Mouse (Mus musculus) CH12.LX (cell line): ENCODE data around the gene Bmi1. TPM values are rescaled to one million over a fixed set of nuclear protein-coding genes. Genes with fewer than 3 reads are reported as not detected.

Experiments used
- DNase-seq: peaks from one replicate; pipeline ENCODE4 v3.0.0-alpha.2; 2013; ENCODE audit errors: extremely low read depth
- H3K27ac ChIP-seq: 2 replicates; pipeline ENCODE4 v1.5.1; 2012; ENCODE audit warnings: low read depth, mild to moderate bottlenecking, control low read depth, moderate library complexity; ENCODE audit not compliant: insufficient read depth
- H3K27me3 ChIP-seq: replicated peaks from 2 replicates; pipeline ENCODE3; 2012; ENCODE audit warnings: inconsistent platforms
- H3K36me3 ChIP-seq, 2 experiments: replicated peaks in 1 of 2; 2 replicates each; pipeline versions ENCODE3 to v1.6.1; 2012; ENCODE audit warnings: inconsistent platforms in 1 of 2, low read length in 1 of 2, mild to moderate bottlenecking in 1 of 2, mixed read lengths in 1 of 2, moderate library complexity in 1 of 2; ENCODE audit not compliant: control insufficient read depth in 1 of 2, insufficient read depth in 1 of 2
- H3K4me1 ChIP-seq, 2 experiments: 2 replicates each; pipeline ENCODE4 v1.6.1; 2012; ENCODE audit warnings: inconsistent platforms in 1 of 2, moderate library complexity in 1 of 2; ENCODE audit not compliant: insufficient read depth in 2 of 2, control insufficient read depth in 1 of 2
- H3K4me2 ChIP-seq: 2 replicates; pipeline ENCODE4 v1.6.1; 2012; ENCODE audit warnings: low read depth, mild to moderate bottlenecking, control low read depth; ENCODE audit not compliant: poor library complexity, insufficient read depth, severe bottlenecking
- H3K4me3 ChIP-seq, 3 experiments: fragments of 150-350 bp in 1 of 3; sonication (generic) in 1 of 3; replicated peaks in 1 of 3; 2 replicates each; pipeline versions ENCODE3 to v1.5.1; 2011 to 2012; ENCODE audit warnings: low read depth in 2 of 3, low read length in 2 of 3, mild to moderate bottlenecking in 2 of 3, moderate library complexity in 2 of 3, control low read depth in 1 of 3, improper control_type of control experiment in 1 of 3, inconsistent platforms in 1 of 3, mixed read lengths in 1 of 3; ENCODE audit not compliant: poor library complexity in 1 of 3
- H3K79me2 ChIP-seq: replicated peaks from 2 replicates; pipeline ENCODE4 v1.6.1; 2012; ENCODE audit warnings: mild to moderate bottlenecking, moderate library complexity; ENCODE audit not compliant: control insufficient read depth, poor library complexity, insufficient read depth, severe bottlenecking; ENCODE audit errors: extremely low read depth
- H3K9ac ChIP-seq: 2 replicates; pipeline ENCODE4 v1.6.1; 2012; ENCODE audit warnings: low read depth, mild to moderate bottlenecking, control low read depth, moderate library complexity; ENCODE audit not compliant: insufficient read depth
- H3K9me3 ChIP-seq: replicated peaks from 2 replicates; pipeline ENCODE3; 2012; ENCODE audit warnings: low read length, inconsistent platforms, mixed read lengths
- CHD2 ChIP-seq: IDR thresholded peaks from 2 replicates; pipeline ENCODE4 v1.6.1; 2011; ENCODE audit warnings: low read length, improper control_type of control experiment
- E2F4 ChIP-seq: IDR thresholded peaks from 2 replicates; pipeline ENCODE4 v1.6.1; 2011; ENCODE audit warnings: low read depth, low read length, improper control_type of control experiment; ENCODE audit not compliant: insufficient replicate concordance
- ELF1 ChIP-seq: IDR thresholded peaks from 2 replicates; pipeline ENCODE4 v1.6.1; 2014; ENCODE audit warnings: low read depth, mild to moderate bottlenecking, inconsistent platforms, low read length, improper control_type of control experiment
- GABPA ChIP-seq: IDR thresholded peaks from 2 replicates; pipeline ENCODE4 v1.6.1; 2012; ENCODE audit warnings: low read depth, low read length, improper control_type of control experiment, inconsistent platforms; ENCODE audit not compliant: insufficient replicate concordance
- HCFC1 ChIP-seq: IDR thresholded peaks from 2 replicates; pipeline ENCODE4 v1.6.1; 2012; ENCODE audit warnings: low read depth, mild to moderate bottlenecking, inconsistent platforms, low read length, improper control_type of control experiment
- IRF4 ChIP-seq: IDR thresholded peaks from 2 replicates; pipeline ENCODE4 v1.6.1; 2014; ENCODE audit warnings: low read depth, mild to moderate bottlenecking, inconsistent platforms, low read length, improper control_type of control experiment
- MAZ ChIP-seq: IDR thresholded peaks from 2 replicates; pipeline ENCODE4 v1.6.1; 2012; ENCODE audit warnings: low read depth, mild to moderate bottlenecking, inconsistent platforms, low read length, improper control_type of control experiment, moderate library complexity
- MEF2A ChIP-seq: IDR thresholded peaks from 2 replicates; pipeline ENCODE4 v1.6.1; 2014; ENCODE audit warnings: low read depth, mild to moderate bottlenecking, inconsistent platforms, low read length, improper control_type of control experiment, borderline replicate concordance
- MXI1 ChIP-seq: IDR thresholded peaks from 2 replicates; pipeline ENCODE4 v1.6.1; 2011; ENCODE audit warnings: mild to moderate bottlenecking, low read depth, low read length, improper control_type of control experiment
- NRF1 ChIP-seq: IDR thresholded peaks from 2 replicates; pipeline ENCODE4 v1.6.1; 2014; ENCODE audit warnings: low read depth, mild to moderate bottlenecking, inconsistent platforms, low read length, improper control_type of control experiment, moderate library complexity
- POLR2AphosphoS2 ChIP-seq: IDR thresholded peaks from 2 replicates; pipeline ENCODE4 v1.6.1; 2011; ENCODE audit warnings: low read depth, low read length, improper control_type of control experiment
- SMC3 ChIP-seq: IDR thresholded peaks from 2 replicates; pipeline ENCODE4 v1.6.1; 2011; ENCODE audit warnings: low read depth, low read length, improper control_type of control experiment
- TBP ChIP-seq: conservative IDR thresholded peaks from 2 replicates; pipeline ENCODE4 v1.6.1; 2011; ENCODE audit warnings: low read depth, low read length, improper control_type of control experiment
- TCF12 ChIP-seq: IDR thresholded peaks from 2 replicates; pipeline ENCODE4 v1.6.1; 2014; ENCODE audit warnings: low read depth, mild to moderate bottlenecking, inconsistent platforms, low read length, improper control_type of control experiment
- UBTF ChIP-seq: IDR thresholded peaks from 2 replicates; pipeline ENCODE4 v1.6.1; 2012; ENCODE audit warnings: low read depth, mild to moderate bottlenecking, inconsistent platforms, low read length, improper control_type of control experiment, moderate library complexity
- USF1 ChIP-seq: IDR thresholded peaks from 2 replicates; pipeline ENCODE4 v1.6.1; 2014; ENCODE audit warnings: low read depth, mild to moderate bottlenecking, inconsistent platforms, low read length, improper control_type of control experiment
- USF2 ChIP-seq: conservative IDR thresholded peaks from 2 replicates; pipeline ENCODE4 v1.6.1; 2011; ENCODE audit warnings: low read depth, low read length, improper control_type of control experiment
- ZC3H11A ChIP-seq: IDR thresholded peaks from 2 replicates; pipeline ENCODE4 v1.6.1; 2012; ENCODE audit warnings: low read depth, mild to moderate bottlenecking, inconsistent platforms, low read length, improper control_type of control experiment
- dilution Hi-C: fragments of 300-500 bp; cut with MboI; formaldehyde crosslinking; loops from 2 replicates; pipeline ENCODE4 v1.14.3; 2020; ENCODE audit warnings: low sequenced_read_pairs; ENCODE audit not compliant: extremely low pct_unique_long_range_greater_than_20kb, extremely low pct_ligation_motif_present
- in situ Hi-C: fragments of 300-500 bp; cut with MboI; formaldehyde crosslinking; loops from 3 replicates; pipeline ENCODE4 v1.14.3; 2019; ENCODE audit warnings: low sequenced_read_pairs, low pct_ligation_motif_present, low pct_unique_long_range_greater_than_20kb, mixed read lengths
- polyA plus RNA-seq: library from polyadenylated mRNA; unstranded; fragments of >175 nt; gene quantifications from 2 replicates; pipeline ENCODE4 v1.2.1, GENCODE M21; 2012; ENCODE audit warnings: low read depth; ENCODE audit not compliant: insufficient read length
- total RNA-seq, 2 experiments: library from RNA; depleted of rRNA; stranded (reverse); fragments of 300-350 nt in 1 of 2; fragments of >200 nt in 1 of 2; gene quantifications; 2 replicates each; pipeline ENCODE4 v1.2.3; 2012 to 2014

The Bmi1 gene
- total and polyA plus RNA-seq, 3 experiments: 38.6 to 87.0 (median 51.0) TPM

GRCm38 (mm10) chr2:18676457-18676935 is 322 bp upstream of the Bmi1 start (continued):
- no peak; the same call in 1 of the 2 replicates for TF ChIP-seq USF2
- TF ChIP-seq GABPA: no peak
- TF ChIP-seq USF1: peak; percentile 60
- TF ChIP-seq CHD2: no peak
- no peak for TF ChIP-seq TBP
- TF ChIP-seq E2F4: no peak
- TF ChIP-seq ELF1: no peak
- TF ChIP-seq NRF1: peak; percentile 40; the same call in 1 of the 2 replicates
- TF ChIP-seq SMC3: no peak
- TF ChIP-seq MAZ: no peak
- TF ChIP-seq, all 38 proteins: peak for 8

- peak; percentile 19 for DNase-seq
- peak overlapping the region; percentile 85 for H3K4me2 ChIP-seq
- in situ Hi-C loops (loop anchor here (25.0 kb wide), 2 partner anchors 291 to 641 kb away; partner anchors contain the start of genes A930004D18Rik, Dnajc1 and Skida1), dilution Hi-C loops (no loop called here)
- peaks cover 15% of the 10 kb centered on the region for H3K27me3 ChIP-seq
- peaks cover 0 to 27% of the 10 kb centered on the region in 2 experiments; a peak in 2 of 4 replicates for H3K4me1 ChIP-seq
- H3K4me3 ChIP-seq: peak overlapping the region; percentile 71 to 81 (median 75)
- H3K36me3 ChIP-seq: peaks cover 2 to 16% of the 10 kb centered on the region in 2 experiments
- H3K9me3 ChIP-seq: no peaks in the 10 kb centered on the region
- peaks cover 23% of the 10 kb centered on the region for H3K79me2 ChIP-seq
- TF ChIP-seq USF2 (no peak), MXI1 (0 out of 2 replicates have a peak, but pooled peaks have one; percentile 4)
- no peak overlapping the region for H3K27ac ChIP-seq
- H3K9ac ChIP-seq: peak overlapping the region; percentile 99
These were observed 1.0 kb downstream of the Bmi1 start for GRCm38 (mm10) chr2:18677631-18678471.

GRCm38 (mm10) chr2:18679701-18680100 is 2.9 kb downstream of the Bmi1 start:
- no peak for TF ChIP-seq HCFC1
- no peak for TF ChIP-seq UBTF
- TF ChIP-seq NRF1: no peak
- no peak for TF ChIP-seq USF2
- TF ChIP-seq IRF4: no peak
- no peak for TF ChIP-seq SMC3
- TF ChIP-seq MEF2A: no peak
- TF ChIP-seq ZC3H11A: no peak
- no peak for TF ChIP-seq POLR2AphosphoS2
- TF ChIP-seq TCF12: no peak
- H3K27ac ChIP-seq: no peak overlapping the region
- H3K9ac ChIP-seq: no peak overlapping the region
- peaks cover 0 to 20% of the 10 kb centered on the region in 2 experiments; a peak in 2 of 4 replicates for H3K4me1 ChIP-seq
- peaks cover 15% of the 10 kb centered on the region for H3K27me3 ChIP-seq
- dilution Hi-C loops (no loop called here), in situ Hi-C loops (loop anchor here (25.0 kb wide), 2 partner anchors 292 to 642 kb away; partner anchors contain the start of genes A930004D18Rik, Dnajc1 and Skida1)
- H3K9me3 ChIP-seq: no peaks in the 10 kb centered on the region
- no peak overlapping the region for H3K4me3 ChIP-seq
- peaks cover 17% of the 10 kb centered on the region; the same call in 1 of the 2 replicates for H3K79me2 ChIP-seq
- H3K36me3 ChIP-seq: peaks cover 9 to 21% of the 10 kb centered on the region in 2 experiments
- no peak for DNase-seq
- no peak overlapping the region for H3K4me2 ChIP-seq
